Mouse (Mus musculus) cerebellum, adult 2 months (tissue): ENCODE measurements around the gene Elf1.

Experiments used
- CTCF ChIP-seq: fragments of 200-500 bp; IDR thresholded peaks from 2 replicates; pipeline ENCODE4 v1.5.1; 2011; ENCODE audit warnings: low read depth, mild to moderate bottlenecking, control low read depth, low read length, moderate library complexity, borderline replicate concordance; ENCODE audit not compliant: insufficient read depth
- POLR2A ChIP-seq: fragments of 200-500 bp; IDR thresholded peaks from 2 replicates; pipeline ENCODE4 v1.6.1; 2011; ENCODE audit warnings: low read length, control low read depth, borderline replicate concordance; ENCODE audit not compliant: insufficient read depth

GRCm38 (mm10) chr14:79504246-79505006 is 23.4 kb downstream of the Elf1 start:
- no peak for TF ChIP-seq CTCF
- no peak for TF ChIP-seq POLR2A
